Mouse (Mus musculus) G1E (cell line): ENCODE results near the gene Fgfr2. TPM values are rescaled to one million over a fixed set of nuclear protein-coding genes. Genes with fewer than 3 reads are reported as not detected.
A peak's percentile ranks its signal among the peaks of the same experiment; 100 is the strongest.

Experiments
- ATAC-seq: 2 replicates; pipeline ENCODE4 v1.8.0; 2016; ENCODE audit warnings: mild to moderate bottlenecking; ENCODE audit not compliant: insufficient number of reproducible peaks, poor library complexity, low FRiP score, severe bottlenecking; ENCODE audit errors: extremely low read depth
- DNase-seq: peaks from one replicate; pipeline ENCODE4 v3.0.0; 2012; ENCODE audit warnings: low spot score
- H3K27me3 ChIP-seq: 2 replicates; pipeline ENCODE4 v1.6.1; 2012; ENCODE audit warnings: mild to moderate bottlenecking, low read length, inconsistent platforms; ENCODE audit not compliant: insufficient read depth
- H3K36me3 ChIP-seq: replicated peaks from 2 replicates; pipeline ENCODE3; 2012; ENCODE audit warnings: mild to moderate bottlenecking, inconsistent platforms
- H3K4me1 ChIP-seq: 2 replicates; pipeline ENCODE4 v1.6.1; 2012; ENCODE audit warnings: low read depth, low read length, inconsistent platforms, mixed read lengths; ENCODE audit not compliant: insufficient read depth
- H3K4me3 ChIP-seq: 2 replicates; pipeline ENCODE4 v1.5.1; 2012; ENCODE audit warnings: low read depth, mild to moderate bottlenecking, inconsistent platforms, low read length, moderate library complexity, mixed read lengths
- H3K9me3 ChIP-seq: replicated peaks from 2 replicates; pipeline ENCODE4 v1.6.1; 2012; ENCODE audit warnings: inconsistent platforms
- CTCF ChIP-seq: IDR thresholded peaks from 2 replicates; pipeline ENCODE4 v1.5.1; 2012; ENCODE audit warnings: low read depth, low read length, inconsistent platforms, mixed read lengths
- GATA1 ChIP-seq: IDR thresholded peaks from 2 replicates; pipeline ENCODE4 v1.6.1; 2012; ENCODE audit warnings: borderline replicate concordance, low read length, inconsistent platforms, mixed read lengths
- GATA2 ChIP-seq: IDR thresholded peaks from 2 replicates; pipeline ENCODE4 v1.6.1; 2012; ENCODE audit warnings: low read depth, low read length, inconsistent platforms, borderline replicate concordance
- POLR2AphosphoS5 ChIP-seq: IDR thresholded peaks from 2 replicates; pipeline ENCODE4 v1.6.1; 2012; ENCODE audit warnings: low read depth, low read length, inconsistent platforms; ENCODE audit not compliant: insufficient replicate concordance
- TAL1 ChIP-seq: conservative IDR thresholded peaks from 2 replicates; pipeline ENCODE4 v1.6.1; 2012; ENCODE audit warnings: low read depth, low read length, inconsistent platforms, mixed read lengths
- polyA plus RNA-seq: library from polyadenylated mRNA; stranded (reverse); fragments of >175 nt; gene quantifications from 2 replicates; pipeline ENCODE4 v1.2.3, GENCODE M21; 2012
- total RNA-seq, 2 experiments: library from RNA; stranded (forward) in 1 of 2; stranded (reverse) in 1 of 2; fragments of 200-1000 nt in 1 of 2; fragments of >200 nt in 1 of 2; fragmentation: Nextera tagmentation in 1 of 2; gene quantifications; 2 replicates each; pipeline ENCODE4 v1.2.3; 2014 to 2017

Fgfr2 gene
- total and polyA plus RNA-seq, 3 experiments = 0.22 TPM; not detected in 2

DNA sequence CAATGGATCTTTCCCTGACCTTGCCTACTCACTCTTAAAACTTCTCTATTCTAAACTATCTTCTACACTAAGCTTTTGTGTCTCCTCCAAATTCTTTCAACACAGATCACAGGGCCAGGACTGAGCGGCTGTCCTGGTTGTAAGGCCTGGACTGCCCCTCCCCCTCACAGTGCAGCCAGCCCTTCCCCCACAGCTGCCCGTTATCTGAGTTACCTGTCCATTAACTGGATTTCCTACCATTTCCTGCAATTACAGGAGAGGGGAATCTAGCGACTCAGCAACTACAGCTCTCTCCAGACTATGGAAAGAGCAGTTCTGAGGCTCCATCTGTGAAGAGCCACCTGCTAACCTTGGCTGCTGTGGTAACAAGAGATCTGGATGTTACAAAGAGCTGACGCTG is 567.2 kb downstream of the Fgfr2 start:
- DNase-seq (no peak), ATAC-seq (no peak)
- H3K4me1 ChIP-seq = peaks cover 14% of the 10 kb centered on the region
- H3K27me3 ChIP-seq = no peaks in the 10 kb centered on the region
- peaks cover 47% of the 10 kb centered on the region for H3K36me3 ChIP-seq
- no peak overlapping the region for H3K4me3 ChIP-seq
- H3K9me3 ChIP-seq = no peaks in the 10 kb centered on the region
- TF ChIP-seq GATA2 (no peak), CTCF (no peak), GATA1 (no peak)

DNA sequence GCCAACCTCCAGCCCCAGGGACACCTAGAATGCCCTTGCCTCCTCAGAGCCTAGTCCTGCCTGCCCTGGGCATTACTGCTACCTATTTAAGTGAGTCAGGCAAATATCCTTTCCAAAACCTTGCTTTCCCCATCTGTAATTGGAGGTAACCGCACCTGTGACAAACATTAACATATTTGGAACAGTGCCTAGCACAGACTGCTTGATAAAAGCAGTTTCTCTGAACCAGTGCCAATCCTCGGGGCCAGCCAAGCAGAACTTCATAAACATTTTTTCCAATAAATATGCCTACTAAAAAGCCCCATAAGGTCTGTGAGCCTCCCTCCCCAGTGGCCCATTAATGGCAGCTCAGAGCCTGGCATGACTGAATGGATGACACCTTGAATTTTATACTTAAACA is 569.1 kb downstream of the Fgfr2 start:
- no peak overlapping the region for H3K4me3 ChIP-seq
- no peaks in the 10 kb centered on the region for H3K9me3 ChIP-seq
- peaks cover 29% of the 10 kb centered on the region for H3K36me3 ChIP-seq
- TF ChIP-seq GATA2 = no peak
- TF ChIP-seq GATA1 = no peak
- no peak for TF ChIP-seq TAL1
- no peak for TF ChIP-seq CTCF
- no peak for TF ChIP-seq POLR2AphosphoS5
- DNase-seq (no peak), ATAC-seq (no peak)
- peaks cover 14% of the 10 kb centered on the region for H3K4me1 ChIP-seq
- no peaks in the 10 kb centered on the region; the same call in 1 of the 2 replicates for H3K27me3 ChIP-seq

DNA sequence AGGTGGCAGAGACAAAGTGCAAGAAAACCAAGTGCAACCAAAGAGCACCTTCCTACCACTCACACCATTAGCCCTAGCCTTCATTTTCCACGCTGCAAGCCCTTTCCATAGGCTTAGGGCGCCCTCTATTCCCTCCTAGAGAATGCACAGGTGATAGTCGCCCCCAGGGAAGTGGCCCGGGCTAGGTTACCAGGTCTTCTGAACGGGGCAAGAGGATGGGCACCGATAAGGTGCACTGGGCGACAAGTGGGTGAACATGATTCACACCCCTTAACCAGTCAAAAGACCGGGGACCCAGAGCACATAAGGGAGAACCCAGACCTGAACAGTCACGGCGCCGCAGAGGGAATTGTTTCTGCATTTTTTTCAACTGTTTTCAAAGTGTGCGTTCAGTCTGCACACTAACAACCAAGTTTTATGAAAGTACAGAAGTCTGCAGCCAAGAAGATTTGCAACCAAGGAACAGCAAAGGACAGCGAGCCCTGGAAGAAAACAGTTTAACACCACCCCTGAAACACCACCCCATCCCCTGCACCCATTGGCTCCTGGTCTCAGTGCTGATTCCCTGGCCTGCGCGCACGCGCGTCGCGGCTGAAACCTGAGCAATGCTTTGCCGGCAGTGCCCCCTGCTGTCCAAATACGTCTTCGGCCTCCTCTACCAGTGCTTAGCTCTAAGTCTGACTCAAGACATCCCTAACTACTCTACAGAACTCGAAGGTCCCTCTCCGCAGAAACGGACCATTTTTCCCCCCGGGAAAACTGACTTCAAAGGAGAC is 571.6 kb downstream of the Fgfr2 start:
- DNase-seq (peak; percentile 91), ATAC-seq (peak; percentile 94)
- TF ChIP-seq TAL1 (no peak), CTCF (peak; percentile 60)

DNA sequence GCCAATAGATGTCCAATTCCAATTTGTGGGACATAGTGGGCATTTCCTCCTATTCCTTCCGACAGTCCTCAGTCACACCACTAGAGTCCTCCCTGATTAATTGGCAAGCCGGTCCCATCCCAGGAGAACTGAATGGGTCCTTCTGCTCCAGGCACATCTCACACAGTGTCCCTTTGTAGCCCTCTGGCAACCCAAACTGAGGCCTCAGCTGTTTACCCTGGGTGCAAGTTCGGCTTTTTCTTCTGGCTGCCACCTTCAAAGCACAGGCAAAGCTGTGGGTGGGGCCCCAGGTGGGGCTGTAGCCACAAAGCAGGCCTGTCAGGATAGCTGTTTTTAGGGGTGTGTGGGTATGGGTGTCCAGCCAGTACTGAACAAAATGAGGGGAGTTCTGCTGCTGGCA is 576.0 kb downstream of the Fgfr2 start:
- ATAC-seq (no peak), DNase-seq (no peak)
- Histone ChIP-seq H3K4me1 (peaks cover 8% of the 10 kb centered on the region), H3K36me3 (no peaks in the 10 kb centered on the region), H3K4me3 (no peak overlapping the region), H3K27me3 (peaks cover 14% of the 10 kb centered on the region), H3K9me3 (no peaks in the 10 kb centered on the region)
- TF ChIP-seq POLR2AphosphoS5 (no peak), GATA2 (no peak), TAL1 (no peak), CTCF (no peak), GATA1 (no peak)

More for the DNA sequence above, 571.6 kb downstream of the Fgfr2 start:
- peaks cover 7% of the 10 kb centered on the region for H3K36me3 ChIP-seq
- H3K4me1 ChIP-seq = peaks cover 8% of the 10 kb centered on the region
- peaks cover 11% of the 10 kb centered on the region for H3K27me3 ChIP-seq
- no peaks in the 10 kb centered on the region for H3K9me3 ChIP-seq
- peak overlapping the region; percentile 66 for H3K4me3 ChIP-seq

DNA sequence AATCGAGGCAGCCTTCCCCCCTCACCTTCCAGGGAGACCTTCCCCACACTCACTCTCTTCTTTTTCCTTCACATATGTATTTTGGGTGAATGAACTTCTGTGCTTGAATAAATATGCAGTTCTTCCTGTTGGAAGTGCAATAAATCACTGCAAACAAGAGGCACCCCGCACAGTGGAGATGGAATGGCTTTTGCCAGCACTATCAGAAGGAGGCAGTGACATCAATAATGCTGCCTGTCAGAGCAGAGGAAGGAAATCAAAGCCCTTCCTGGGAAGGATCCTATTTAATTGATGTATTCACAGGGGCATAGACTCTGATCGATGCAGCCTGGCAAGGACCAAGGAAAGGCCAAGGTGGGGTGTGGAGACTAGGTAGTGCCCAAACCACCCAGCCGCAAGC is 580.7 kb downstream of the Fgfr2 start:
- TF ChIP-seq TAL1 (no peak), GATA2 (no peak), GATA1 (no peak), POLR2AphosphoS5 (no peak), CTCF (no peak)
- Histone ChIP-seq H3K4me1 (no peaks in the 10 kb centered on the region), H3K9me3 (no peaks in the 10 kb centered on the region), H3K4me3 (no peak overlapping the region), H3K36me3 (no peaks in the 10 kb centered on the region), H3K27me3 (peaks cover 10% of the 10 kb centered on the region)
- ATAC-seq (no peak), DNase-seq (no peak)

DNA sequence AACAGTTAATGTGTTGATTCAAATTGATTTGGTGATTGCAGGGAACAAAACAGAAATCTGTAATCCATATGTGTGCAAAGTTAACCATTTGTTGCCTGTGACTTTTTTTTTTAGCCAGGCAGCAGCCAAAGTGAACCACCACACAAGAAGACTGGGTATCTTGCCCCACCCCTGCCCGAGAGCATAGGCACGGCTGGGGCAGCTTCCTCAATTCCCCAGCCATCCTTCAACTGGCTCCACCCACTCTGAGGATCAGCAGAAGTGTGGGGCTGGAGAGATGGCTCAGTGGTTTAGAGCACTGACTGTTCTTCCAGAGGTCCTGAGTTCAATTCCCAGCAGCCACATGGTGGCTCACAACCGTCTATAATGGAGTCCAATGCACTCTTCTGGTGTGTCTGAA is 581.6 kb downstream of the Fgfr2 start:
- no peaks in the 10 kb centered on the region for H3K9me3 ChIP-seq
- H3K36me3 ChIP-seq = no peaks in the 10 kb centered on the region
- DNase-seq (no peak), ATAC-seq (no peak)
- no peak overlapping the region for H3K4me3 ChIP-seq
- no peaks in the 10 kb centered on the region for H3K4me1 ChIP-seq
- peaks cover 3% of the 10 kb centered on the region; the same call in 1 of the 2 replicates for H3K27me3 ChIP-seq
- TF ChIP-seq CTCF (no peak), POLR2AphosphoS5 (no peak), TAL1 (no peak), GATA2 (no peak)
